Mouse (Mus musculus): ENCODE results near the gene Gm5114.
"Not testable (repeated sequence)": the region's sequence is repeated elsewhere in the genome, so short reads cannot be mapped to it uniquely, and the experiment has no call there.

Gene Gm5114

DNA sequence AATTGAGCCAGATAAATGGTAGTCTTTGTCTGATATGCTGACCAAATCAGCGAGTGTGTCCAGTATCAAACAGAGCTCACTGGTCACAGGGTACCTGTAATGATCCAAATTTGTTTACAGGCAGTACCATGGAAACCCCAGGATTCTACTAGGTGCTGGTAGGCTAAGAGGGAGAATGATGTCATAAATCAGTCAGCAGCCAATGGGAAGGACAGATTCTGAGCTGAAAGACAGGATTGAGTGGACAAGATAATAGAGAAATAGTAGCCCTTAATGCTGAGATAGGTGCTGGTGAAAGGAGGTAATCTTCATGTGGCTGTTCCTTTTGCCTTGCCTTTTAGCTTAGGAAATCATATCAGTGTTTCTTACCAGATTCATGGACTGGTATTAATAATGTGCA, at the start of gene Gm5114:
Gene Gm5114, minus strand, starts transcription at position 101 of the 400 bp plus-strand sequence.
- DNase-seq (ENCODE audit: low read depth, low spot score): not testable (repeated sequence)

DNA sequence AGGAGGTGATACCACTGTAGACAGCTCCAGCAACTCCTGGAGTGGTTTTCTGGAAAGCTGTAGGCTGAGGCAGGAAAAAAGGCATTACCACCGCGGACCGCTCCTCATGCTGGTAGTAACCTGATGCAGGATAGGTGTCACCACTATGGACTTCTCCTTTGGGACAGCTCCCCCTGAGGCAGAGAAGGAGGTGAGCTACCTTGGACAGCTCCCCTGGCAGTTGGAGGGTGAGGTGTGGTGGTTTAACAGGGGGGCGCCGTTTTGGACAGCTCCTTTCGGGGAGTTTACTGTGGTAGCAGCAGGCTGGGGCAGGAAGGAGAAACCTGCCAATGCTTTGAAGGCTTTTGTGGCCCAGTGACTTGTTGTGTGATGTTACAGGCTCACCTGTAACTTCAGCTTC, 42.8 kb upstream of the Gm5114 start:
- peak; percentile 69 for DNase-seq (ENCODE audit: low read depth, low spot score)

DNA sequence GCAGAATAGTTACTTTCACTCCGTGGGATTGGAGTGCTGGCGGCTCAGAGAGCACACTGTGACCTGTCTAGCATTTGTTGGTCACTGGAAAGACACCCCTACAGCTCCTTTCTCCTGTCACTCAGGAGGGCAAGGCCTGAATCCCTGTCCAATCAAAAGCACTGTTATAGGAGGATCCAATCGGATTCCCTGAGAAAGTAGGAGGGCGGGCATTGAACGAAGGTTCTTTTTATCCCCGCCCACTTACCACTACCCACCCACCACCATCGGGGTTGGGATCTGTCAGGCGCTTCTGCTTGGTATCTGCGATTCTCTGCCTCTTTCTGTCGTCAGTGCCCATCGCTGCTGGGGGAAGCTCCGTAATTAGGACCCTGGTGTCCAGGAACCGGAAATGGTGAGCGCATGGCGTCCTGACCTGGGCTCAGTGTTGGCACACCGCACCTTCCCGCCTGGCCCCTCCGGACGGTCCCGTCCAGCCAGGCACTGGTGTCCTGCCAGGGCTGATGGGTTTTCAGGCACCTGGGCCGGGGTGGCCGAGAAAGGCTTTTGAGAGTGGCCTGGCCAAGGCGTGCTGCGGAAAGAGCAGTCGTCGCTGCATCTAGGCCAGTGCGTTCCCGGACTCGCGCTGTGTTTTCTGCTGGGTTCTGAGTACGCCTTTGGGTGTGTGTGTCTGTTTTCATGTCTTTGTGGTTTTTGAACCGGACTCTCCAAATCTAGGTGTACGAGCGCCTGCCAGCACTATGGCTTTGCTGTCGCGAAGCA, 36.5 kb upstream of the Gm5114 start:
- peak; percentile 94 for DNase-seq (ENCODE audit: low read depth, low spot score)

DNA sequence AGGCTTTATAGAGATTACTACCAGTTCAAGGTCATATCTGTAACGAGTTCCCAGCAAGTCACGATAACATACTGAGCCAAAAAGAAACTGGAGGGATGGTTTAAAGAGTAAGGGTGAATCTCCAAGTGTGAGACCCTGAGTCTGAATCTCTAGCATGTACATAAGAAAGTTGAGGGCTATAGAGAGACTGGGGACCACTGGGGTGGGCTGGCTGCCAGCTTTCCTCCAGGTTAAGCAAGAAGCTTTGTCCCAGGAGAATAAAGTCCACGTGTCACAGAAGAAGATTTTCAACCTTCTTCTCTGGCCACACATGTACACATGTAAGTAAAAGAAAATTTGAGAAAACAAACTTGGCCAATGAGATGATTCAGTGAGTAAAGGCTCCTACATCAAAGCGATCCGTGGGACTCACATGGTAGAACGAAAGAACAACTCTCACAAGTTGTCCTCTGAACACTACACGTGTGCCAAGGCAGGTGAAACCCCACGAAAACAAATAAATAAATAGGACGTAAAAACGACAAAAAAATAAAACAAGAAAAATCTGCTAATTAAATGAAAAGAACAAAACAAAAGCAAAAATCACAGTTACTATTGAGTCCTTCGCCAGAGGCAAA, 35.8 kb upstream of the Gm5114 start:
- no peak for DNase-seq (ENCODE audit: low read depth, low spot score)

DNA sequence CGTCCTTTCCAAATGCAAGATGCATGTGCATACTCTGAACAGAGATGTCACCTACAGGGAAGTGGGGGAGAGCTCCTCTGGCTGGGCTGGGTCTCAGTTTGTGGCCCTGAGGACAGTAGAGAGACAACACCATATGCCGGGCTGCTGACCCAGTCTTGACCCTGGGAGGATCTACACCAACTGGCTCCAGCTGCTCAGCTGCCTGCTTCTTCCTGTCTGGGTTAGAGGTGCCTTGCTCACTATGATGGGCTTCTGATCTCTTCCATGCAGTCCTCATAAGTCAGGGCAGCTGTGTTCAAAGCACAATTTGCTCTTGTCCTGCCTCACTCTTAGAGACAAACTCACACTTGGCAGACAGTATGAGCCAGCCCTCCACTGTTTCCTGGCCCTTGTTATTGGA, 28.3 kb upstream of the Gm5114 start:
- DNase-seq (ENCODE audit: low read depth, low spot score): peak; percentile 34

DNA sequence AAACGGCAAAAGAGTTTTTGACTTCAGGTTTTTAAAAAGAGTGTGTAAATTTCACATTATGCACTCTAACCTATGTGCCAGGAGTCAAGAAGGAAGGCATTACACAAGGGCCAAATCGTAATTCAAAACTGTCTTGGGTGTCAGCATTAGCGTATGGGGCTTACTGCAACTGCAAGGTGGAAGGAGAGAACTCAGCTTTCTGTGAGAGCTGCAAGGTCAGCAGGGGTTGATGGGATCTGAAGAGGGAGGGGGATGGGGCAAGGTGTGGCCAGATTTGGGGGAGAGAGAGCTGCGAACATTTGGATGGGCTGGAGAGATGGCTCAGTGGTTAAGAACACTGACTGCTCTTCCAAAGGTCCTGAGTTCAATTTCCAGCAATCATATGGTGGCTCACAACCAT, 27.4 kb upstream of the Gm5114 start:
- DNase-seq (ENCODE audit: low read depth, low spot score): no peak

Data from mesoderm, embryonic 11.5 days (tissue).